Mouse (Mus musculus) myocyte (in vitro differentiated cells): ENCODE measurements at regions not wholly inside any gene's neighbourhood (a gene's known extent, or its start where the extent isn't known, plus 50 kb on each side); places are given as distances from the start of the nearest gene placed in this dataset.

Experiments
- E2F4 ChIP-seq: IDR thresholded peaks from one replicate; pipeline ENCODE4 v1.6.1; 2011; ENCODE audit warnings: mild to moderate bottlenecking, control low read depth, moderate library complexity; ENCODE audit not compliant: insufficient read depth
- MAX ChIP-seq: IDR thresholded peaks from one replicate; pipeline ENCODE4 v1.6.1; 2011; ENCODE audit warnings: low read depth, mild to moderate bottlenecking, control low read depth
- POLR2A ChIP-seq: IDR thresholded peaks from one replicate; pipeline ENCODE4 v1.6.1; 2011; ENCODE audit warnings: low read depth, mild to moderate bottlenecking, control low read depth, moderate library complexity; ENCODE audit not compliant: insufficient read length
- POLR2AphosphoS2 ChIP-seq: IDR thresholded peaks from one replicate; pipeline ENCODE4 v1.6.1; 2011; ENCODE audit warnings: low read depth, control low read depth; ENCODE audit not compliant: insufficient read length
- TCF12 ChIP-seq: IDR thresholded peaks from one replicate; pipeline ENCODE4 v1.6.1; 2011; ENCODE audit warnings: mild to moderate bottlenecking, control low read depth; ENCODE audit not compliant: poor library complexity, insufficient read depth, severe bottlenecking

GRCm38 (mm10) chr3:53315449-53315848 is 147.7 kb downstream of the Nhlrc3 start:
- no peak for TF ChIP-seq POLR2A
- no peak for TF ChIP-seq TCF12
- no peak for TF ChIP-seq E2F4
- no peak for TF ChIP-seq POLR2AphosphoS2
- no peak for TF ChIP-seq MAX
